Mouse (Mus musculus) stomach, postnatal 0 days (tissue): ENCODE data around the gene Smarca2. TPM values are rescaled to one million over a fixed set of nuclear protein-coding genes. Genes with fewer than 3 reads are reported as not detected.
A peak's percentile ranks its signal among the peaks of the same experiment; 100 is the strongest.

Experiments
- ATAC-seq: fragments of 200-750 bp; cut with Nextera tagmentation; 2 replicates; pipeline ENCODE4 v1.8.0; 2017; ENCODE audit not compliant: low FRiP score, low TSS enrichment
- DNase-seq: peaks from one replicate; pipeline ENCODE4 v3.0.0-alpha.2; 2016; ENCODE audit warnings: low spot score
- H3K27ac ChIP-seq: fragments of 300-500 bp; sonication (generic); replicated peaks from 2 replicates; pipeline ENCODE4 v1.5.1; 2014; ENCODE audit warnings: mild to moderate bottlenecking, control low read depth
- H3K27me3 ChIP-seq: fragments of 300-500 bp; sonication (generic); 2 replicates; pipeline ENCODE4 v1.6.1; 2014; ENCODE audit warnings: low read length; ENCODE audit not compliant: control insufficient read depth, insufficient read depth
- H3K36me3 ChIP-seq: fragments of 300-500 bp; sonication (generic); 2 replicates; pipeline ENCODE4 v1.6.1; 2014; ENCODE audit warnings: low read length, mixed read lengths; ENCODE audit not compliant: control insufficient read depth, insufficient read depth
- H3K4me1 ChIP-seq: fragments of 300-500 bp; sonication (generic); replicated peaks from 2 replicates; pipeline ENCODE4 v1.6.1; 2014; ENCODE audit warnings: antibody characterized with exemption; ENCODE audit not compliant: control insufficient read depth, insufficient read depth
- H3K4me2 ChIP-seq: fragments of 300-500 bp; sonication (generic); replicated peaks from 2 replicates; pipeline ENCODE4 v1.6.1; 2014; ENCODE audit warnings: low read depth, mild to moderate bottlenecking, control low read depth, moderate library complexity
- H3K4me3 ChIP-seq: fragments of 300-500 bp; sonication (generic); 2 replicates; pipeline ENCODE4 v1.5.1; 2014; ENCODE audit warnings: low read depth, low read length, control low read depth
- H3K9ac ChIP-seq: fragments of 300-500 bp; sonication (generic); 2 replicates; pipeline ENCODE4 v1.6.1; 2014; ENCODE audit warnings: mild to moderate bottlenecking, low read length, control low read depth, mixed read lengths
- H3K9me3 ChIP-seq: fragments of 300-500 bp; sonication (generic); 2 replicates; pipeline ENCODE4 v1.6.1; 2016; ENCODE audit warnings: low read length; ENCODE audit not compliant: control insufficient read depth
- CTCF ChIP-seq: IDR thresholded peaks from 2 replicates; pipeline ENCODE4 v1.5.1; 2016; ENCODE audit warnings: antibody characterized with exemption, low read depth, mild to moderate bottlenecking, moderate library complexity
- EP300 ChIP-seq: optimal IDR thresholded peaks from 2 replicates; pipeline ENCODE3; 2016; ENCODE audit warnings: antibody characterized with exemption
- WGBS: fragments of 180-500 bp; shearing (Covaris S2); extraction: QIAGEN DNeasy Blood & Tissue Kit; methylation state at CpG from one replicate; pipeline ENCODE4 v1.1.7; 2014; 5-methylcytosine and 5-hydroxymethylcytosine counted together
- polyA plus RNA-seq: library from polyadenylated mRNA; unstranded; fragments of >200 nt; fragmentation: Nextera tagmentation; extraction: Ambion mirVana; gene quantifications from 2 replicates; pipeline ENCODE4 v1.2.1, GENCODE M21; 2015

Gene Smarca2
- polyA plus RNA-seq = 21.3 and 23.9 TPM in 2 replicates

DNA sequence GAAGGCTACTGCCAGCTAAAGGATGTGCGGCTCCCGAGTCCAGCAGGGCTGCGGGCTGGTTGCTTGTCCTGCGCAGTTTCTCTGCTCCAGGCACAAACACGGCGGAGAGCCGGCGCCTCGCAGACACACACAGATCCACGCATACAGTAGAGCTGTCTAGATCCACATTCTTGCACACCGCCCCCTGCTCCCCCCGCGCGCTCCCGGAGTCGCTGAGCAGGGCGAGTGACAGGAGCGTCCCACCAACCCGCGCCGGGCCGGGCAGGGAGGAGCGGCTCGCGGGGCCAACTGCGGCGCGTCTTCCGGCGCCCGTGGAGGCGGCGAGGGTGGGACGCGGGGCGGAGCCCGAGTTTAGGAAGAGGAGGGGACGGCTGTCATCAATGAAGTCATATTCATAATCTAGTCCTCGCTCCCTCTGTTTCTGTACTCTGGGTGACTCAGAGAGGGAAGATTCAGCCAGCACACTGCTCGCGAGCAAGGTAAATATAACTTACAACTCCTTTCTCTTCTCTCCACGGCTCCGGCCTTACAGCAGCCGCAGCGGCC lies at the start of gene Smarca2:
Gene Smarca2, plus strand, starts transcription at position 296 of the 546 bp plus-strand sequence.
- Histone ChIP-seq H3K27ac (peak within 1 kb of the TSS; percentile 94), H3K9me3 (no peaks in the 10 kb centered on the region), H3K27me3 (no peaks in the 10 kb centered on the region), H3K4me3 (peak within 1 kb of the TSS; percentile 81), H3K4me2 (peak within 1 kb of the TSS; percentile 95), H3K36me3 (no peaks in the 10 kb centered on the region), H3K9ac (peak within 1 kb of the TSS; percentile 81), H3K4me1 (no peaks in the 10 kb centered on the region)
- TF ChIP-seq EP300 (no peak), CTCF (no peak; the same call in 1 of the 2 replicates)
- DNase-seq = peak; percentile 96
- WGBS = under 1% methylated on average over 36 of the region's 45 CpGs
- ATAC-seq = peak; percentile 94

DNA sequence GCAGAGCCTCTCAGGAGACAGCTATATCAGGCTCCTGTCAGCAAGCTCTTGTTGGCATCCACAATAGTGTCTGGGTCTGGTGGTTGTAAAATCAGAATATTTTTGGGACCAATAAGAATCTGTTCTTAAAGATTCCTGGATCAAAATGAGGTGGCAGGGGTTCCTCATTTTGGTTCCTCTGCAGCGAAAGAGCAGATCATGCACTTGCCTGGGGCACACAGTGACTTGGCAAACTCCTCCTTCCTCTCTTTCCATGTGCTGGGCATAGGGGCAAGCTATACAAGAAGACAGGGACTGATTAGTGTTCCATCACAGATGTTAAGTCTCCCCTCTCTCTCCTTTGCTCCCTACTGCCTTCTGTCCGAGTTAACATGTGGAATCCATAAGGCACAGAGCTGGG lies 40.0 kb upstream of the Smarca2 start:
- no peaks in the 10 kb centered on the region for H3K9me3 ChIP-seq
- no peak overlapping the region for H3K4me2 ChIP-seq
- no peak for TF ChIP-seq CTCF
- no peak for TF ChIP-seq EP300
- H3K4me3 ChIP-seq = no peak overlapping the region
- ATAC-seq (no peak), DNase-seq (no peak)
- no peaks in the 10 kb centered on the region for H3K4me1 ChIP-seq
- no peaks in the 10 kb centered on the region for H3K27me3 ChIP-seq
- no peak overlapping the region for H3K9ac ChIP-seq
- 70% methylated on average over 2 of the region's 2 CpGs for WGBS
- no peak overlapping the region for H3K27ac ChIP-seq
- no peaks in the 10 kb centered on the region for H3K36me3 ChIP-seq

GRCm38 (mm10) chr19:26566109-26566508 lies 38.7 kb upstream of the Smarca2 start:
- Histone ChIP-seq H3K36me3 (no peaks in the 10 kb centered on the region), H3K4me2 (no peak overlapping the region), H3K27ac (no peak overlapping the region), H3K9ac (no peak overlapping the region), H3K4me1 (no peaks in the 10 kb centered on the region), H3K9me3 (no peaks in the 10 kb centered on the region), H3K4me3 (no peak overlapping the region), H3K27me3 (no peaks in the 10 kb centered on the region)
- 47% methylated on average over 9 of the region's 9 CpGs for WGBS
- DNase-seq (no peak), ATAC-seq (no peak)
- TF ChIP-seq EP300 (no peak), CTCF (no peak)

DNA sequence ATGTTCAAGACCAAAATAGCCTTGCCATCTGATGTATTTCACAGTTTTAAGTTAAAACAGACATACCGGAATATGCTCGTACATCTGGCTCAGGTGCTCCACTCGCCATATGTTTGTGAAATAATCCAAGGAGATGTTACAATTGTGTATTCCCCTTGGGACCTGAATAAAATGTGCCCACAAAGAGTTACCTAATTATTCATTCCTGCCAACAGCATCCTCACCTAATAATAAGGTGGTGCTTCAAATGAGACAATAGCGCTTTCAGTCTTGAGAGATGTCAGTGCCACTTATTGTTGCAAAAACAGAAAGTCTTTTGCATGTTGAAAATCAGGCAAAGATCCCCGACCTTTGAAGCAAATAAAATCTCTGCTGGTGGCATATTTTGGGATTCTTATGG lies 36.6 kb upstream of the Smarca2 start:
- Histone ChIP-seq H3K27ac (no peak overlapping the region), H3K4me2 (no peak overlapping the region), H3K4me3 (no peak overlapping the region), H3K9me3 (no peaks in the 10 kb centered on the region), H3K9ac (no peak overlapping the region), H3K4me1 (no peaks in the 10 kb centered on the region), H3K27me3 (no peaks in the 10 kb centered on the region), H3K36me3 (no peaks in the 10 kb centered on the region)
- WGBS = 84% methylated on average over 5 of the region's 5 CpGs
- DNase-seq = no peak
- TF ChIP-seq EP300 (no peak), CTCF (no peak)
- no peak for ATAC-seq

- no peak overlapping the region for H3K9ac ChIP-seq
- no peak overlapping the region for H3K4me2 ChIP-seq
- ATAC-seq = no peak
- no peak for DNase-seq
- H3K9me3 ChIP-seq = no peaks in the 10 kb centered on the region
- no peak for TF ChIP-seq EP300
- no peak overlapping the region for H3K27ac ChIP-seq
- no peaks in the 10 kb centered on the region for H3K36me3 ChIP-seq
- 89% methylated on average over 5 of the region's 5 CpGs for WGBS
- H3K4me3 ChIP-seq = no peak overlapping the region
- no peaks in the 10 kb centered on the region for H3K27me3 ChIP-seq
- no peaks in the 10 kb centered on the region for H3K4me1 ChIP-seq
These were observed 35.9 kb upstream of the Smarca2 start for GRCm38 (mm10) chr19:26568941-26569340.

- TF ChIP-seq EP300 (no peak), CTCF (no peak)
These were observed 35.4 kb upstream of the Smarca2 start for GRCm38 (mm10) chr19:26569461-26569860.

More at GRCm38 (mm10) chr19:26569461-26569860, 35.4 kb upstream of the Smarca2 start:
- Histone ChIP-seq H3K9me3 (no peaks in the 10 kb centered on the region), H3K27me3 (no peaks in the 10 kb centered on the region), H3K4me1 (no peaks in the 10 kb centered on the region), H3K4me3 (no peak overlapping the region), H3K4me2 (no peak overlapping the region), H3K27ac (no peak overlapping the region), H3K36me3 (no peaks in the 10 kb centered on the region), H3K9ac (no peak overlapping the region)
- ATAC-seq = no peak
- no peak for DNase-seq
- WGBS = 88% methylated on average over 1 of the region's 1 CpGs
